Mouse (Mus musculus): ENCODE data around the gene Kxd1.

GRCm38 (mm10) chr8:70544200-70544687, 16.5 kb upstream of the Kxd1 start:
- TF ChIP-seq FLI1 (IDR thresholded peaks at IDR 0.05; ENCODE audit: low read length), result no peak
- no peak for TF ChIP-seq GATA1 (IDR thresholded peaks at IDR 0.05; ENCODE audit: borderline replicate concordance, low read length)

All from megakaryocyte, embryonic 14.5 days (primary cell).